Mouse (Mus musculus) C2C12 (cell line): ENCODE data around the gene Ccdc42. TPM values are rescaled to one million over a fixed set of nuclear protein-coding genes. Genes with fewer than 3 reads are reported as not detected.

Source experiments
- H3K27me3 ChIP-seq: one replicate; pipeline ENCODE4 v1.6.1; 2011; ENCODE audit not compliant: control insufficient read depth, insufficient read depth, insufficient read length
- H3K36me3 ChIP-seq: one replicate; pipeline ENCODE4 v1.6.1; 2011; ENCODE audit not compliant: control insufficient read depth, insufficient read depth
- H3K4me3 ChIP-seq: one replicate; pipeline ENCODE4 v1.5.1; 2011; ENCODE audit warnings: mild to moderate bottlenecking, control low read depth; ENCODE audit not compliant: poor library complexity, insufficient read depth, severe bottlenecking
- H3K79me2 ChIP-seq: one replicate; pipeline ENCODE4 v1.6.1; 2011; ENCODE audit not compliant: control insufficient read depth, insufficient read depth
- H3K79me3 ChIP-seq: one replicate; pipeline ENCODE4 v1.6.1; 2011; ENCODE audit warnings: low read depth, control low read depth
- H3ac ChIP-seq: one replicate; pipeline ENCODE3; 2011; ENCODE audit warnings: low read depth; ENCODE audit not compliant: control insufficient read depth, insufficient read length
- CEBPB ChIP-seq: IDR thresholded peaks from one replicate; pipeline ENCODE4 v1.6.1; 2011; ENCODE audit warnings: low read depth, mild to moderate bottlenecking, control low read depth, moderate library complexity
- CTCF ChIP-seq: IDR thresholded peaks from one replicate; pipeline ENCODE4 v1.5.1; 2011; ENCODE audit not compliant: control insufficient read depth, insufficient read depth, insufficient read length
- FOSL1 ChIP-seq: IDR thresholded peaks from one replicate; pipeline ENCODE4 v1.8.0; 2011; ENCODE audit warnings: mild to moderate bottlenecking, low read length; ENCODE audit not compliant: poor library complexity, insufficient read depth, severe bottlenecking
- MAX ChIP-seq: IDR thresholded peaks from one replicate; pipeline ENCODE4 v1.6.1; 2011; ENCODE audit warnings: mild to moderate bottlenecking, control low read depth
- MYOD1 ChIP-seq: IDR thresholded peaks from one replicate; pipeline ENCODE4 v1.6.1; 2011; ENCODE audit warnings: low read depth; ENCODE audit not compliant: control insufficient read depth, insufficient read length
- MYOG ChIP-seq: IDR thresholded peaks from one replicate; pipeline ENCODE4 v1.6.1; 2011; ENCODE audit not compliant: control insufficient read depth, insufficient read length; ENCODE audit errors: extremely low read depth
- USF1 ChIP-seq: IDR thresholded peaks from one replicate; pipeline ENCODE4 v1.6.1; 2011; ENCODE audit warnings: low read depth, mild to moderate bottlenecking, control low read depth, moderate library complexity
- polyA plus RNA-seq: library from polyadenylated mRNA; unstranded; fragments of >200 nt; fragmentation: generic; extraction: Trizol; gene quantifications from one replicate; pipeline ENCODE4 v1.2.1, GENCODE M21; 2012; ENCODE audit warnings: missing spikeins

Ccdc42 gene
- polyA plus RNA-seq, 1 experiment = not detected

DNA sequence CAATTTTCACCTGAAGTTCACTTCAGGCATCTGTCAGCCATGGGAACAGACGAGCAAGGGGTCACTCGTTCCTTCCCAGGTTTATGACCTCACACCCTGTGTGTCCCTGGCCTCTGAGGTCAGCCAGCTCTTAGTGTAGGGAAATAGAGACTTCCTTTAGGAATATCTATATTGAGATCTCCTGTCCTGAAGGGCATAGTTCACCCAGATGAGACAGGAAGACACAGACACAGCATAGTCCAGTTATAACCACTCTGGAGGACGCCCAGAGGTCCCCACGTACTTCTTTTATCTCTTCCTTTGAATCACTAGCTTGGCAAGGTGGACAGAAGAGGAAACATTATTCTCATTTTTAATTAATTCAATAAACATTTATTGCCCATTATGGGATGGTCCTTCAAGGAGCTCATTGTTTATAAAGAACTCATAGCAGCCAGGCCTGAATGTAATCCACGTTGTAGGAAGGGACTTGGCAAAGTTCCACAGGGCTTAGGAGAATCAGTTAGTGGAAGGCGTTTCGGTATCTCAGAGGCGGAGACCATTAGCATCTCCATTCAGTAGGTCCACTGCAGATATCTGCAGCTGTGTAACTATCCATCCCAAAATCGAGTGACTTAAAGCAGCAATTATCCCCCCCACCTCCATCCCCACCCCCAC lies 23.2 kb downstream of the Ccdc42 start:
- Histone ChIP-seq H3K36me3 (no peaks in the 10 kb centered on the region), H3ac (no peak overlapping the region), H3K27me3 (no peaks in the 10 kb centered on the region), H3K79me2 (no peaks in the 10 kb centered on the region), H3K79me3 (no peaks in the 10 kb centered on the region), H3K4me3 (no peak overlapping the region)
- TF ChIP-seq MYOG (no peak), FOSL1 (no peak), USF1 (no peak), MYOD1 (no peak), CEBPB (no peak), CTCF (no peak), MAX (no peak)

DNA sequence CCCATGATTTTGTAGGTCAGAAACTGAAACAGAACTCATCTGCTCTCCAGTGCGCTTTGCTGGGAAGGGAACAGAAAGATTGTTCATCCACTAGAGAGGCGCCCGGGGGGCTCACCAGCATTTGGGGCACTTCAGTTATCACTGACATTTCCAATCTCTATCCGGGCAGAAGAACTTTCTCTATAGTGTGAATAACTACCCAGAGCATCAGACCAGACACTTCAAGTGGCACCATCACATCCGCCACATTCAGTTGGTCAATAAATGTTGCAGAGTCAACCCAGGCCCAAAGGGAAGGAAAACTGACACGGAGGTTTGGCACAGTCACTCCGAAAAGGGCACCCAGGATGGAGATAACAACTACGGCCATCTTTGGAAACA lies 23.7 kb downstream of the Ccdc42 start:
- Histone ChIP-seq H3K4me3 (no peak overlapping the region), H3K79me2 (no peaks in the 10 kb centered on the region), H3ac (no peak overlapping the region), H3K79me3 (no peaks in the 10 kb centered on the region), H3K27me3 (no peaks in the 10 kb centered on the region), H3K36me3 (no peaks in the 10 kb centered on the region)
- TF ChIP-seq CTCF (no peak), USF1 (no peak), MYOG (no peak), CEBPB (no peak), MYOD1 (no peak), MAX (no peak), FOSL1 (no peak)

- Histone ChIP-seq H3K4me3 (no peak overlapping the region), H3K36me3 (no peaks in the 10 kb centered on the region), H3K79me2 (no peaks in the 10 kb centered on the region), H3K27me3 (no peaks in the 10 kb centered on the region), H3K79me3 (no peaks in the 10 kb centered on the region), H3ac (no peak overlapping the region)
- TF ChIP-seq USF1 (no peak), CEBPB (no peak), CTCF (no peak)
Observed at GRCm38 (mm10) chr11:68613071-68613711, 26.4 kb downstream of the Ccdc42 start.

DNA sequence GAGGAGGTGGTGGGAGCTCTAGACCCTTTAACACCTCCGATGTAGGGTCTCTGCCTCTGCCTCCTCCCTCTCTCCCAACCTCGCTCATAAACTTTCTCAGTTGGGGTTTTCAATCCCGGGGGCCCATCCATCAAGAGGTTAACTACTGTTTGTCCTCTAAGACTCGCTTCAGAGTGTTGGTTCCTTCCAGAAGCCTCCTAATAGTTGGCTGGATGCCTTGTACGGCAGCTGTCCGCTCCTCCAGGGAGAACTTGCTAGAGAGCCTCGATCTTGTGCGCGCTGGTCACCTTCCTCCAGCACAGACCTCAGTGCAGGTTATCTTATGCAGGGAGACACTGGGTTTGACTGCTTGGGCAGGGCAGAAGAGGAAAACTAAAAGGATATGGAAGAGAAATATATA lies 35.9 kb downstream of the Ccdc42 start:
- Histone ChIP-seq H3K27me3 (no peaks in the 10 kb centered on the region), H3K79me3 (no peaks in the 10 kb centered on the region), H3K79me2 (no peaks in the 10 kb centered on the region), H3K4me3 (no peak overlapping the region), H3ac (no peak overlapping the region), H3K36me3 (no peaks in the 10 kb centered on the region)
- TF ChIP-seq USF1 (no peak), CEBPB (no peak), MYOD1 (no peak), CTCF (no peak)

GRCm38 (mm10) chr11:68623225-68623870 lies 36.5 kb downstream of the Ccdc42 start:
- no peaks in the 10 kb centered on the region for H3K27me3 ChIP-seq
- no peak for TF ChIP-seq MYOG
- TF ChIP-seq CEBPB = peak; percentile 53
- no peak overlapping the region for H3K4me3 ChIP-seq
- no peaks in the 10 kb centered on the region for H3K79me3 ChIP-seq
- H3K36me3 ChIP-seq = no peaks in the 10 kb centered on the region
- H3ac ChIP-seq = peak overlapping the region; percentile 25
- H3K79me2 ChIP-seq = no peaks in the 10 kb centered on the region

DNA sequence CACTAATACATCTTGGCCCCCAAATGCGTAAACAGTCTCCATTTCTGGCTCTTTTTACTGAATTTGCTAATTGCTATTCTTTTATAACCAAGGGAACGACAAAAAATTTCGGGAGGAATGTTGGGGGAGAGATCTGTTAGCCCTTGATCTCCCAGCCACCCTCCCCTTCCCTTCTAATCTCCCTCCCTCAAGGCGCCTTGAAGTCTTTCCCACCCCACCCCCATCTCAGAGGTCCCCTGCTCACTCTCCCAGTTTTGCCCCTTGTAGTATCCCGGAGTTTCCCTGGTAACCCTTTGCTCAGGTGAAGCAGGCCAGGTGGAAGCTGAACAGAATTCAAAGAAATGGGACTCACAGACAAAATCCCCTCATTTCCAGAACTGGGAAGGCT lies 37.0 kb downstream of the Ccdc42 start:
- peak overlapping the region; percentile 30 for H3ac ChIP-seq
- no peaks in the 10 kb centered on the region for H3K79me3 ChIP-seq
- TF ChIP-seq MYOD1 = no peak
- TF ChIP-seq MYOG = no peak
- no peak for TF ChIP-seq MAX
- no peak for TF ChIP-seq USF1
- TF ChIP-seq FOSL1 = no peak
- TF ChIP-seq CTCF = no peak
- no peak for TF ChIP-seq CEBPB
- H3K27me3 ChIP-seq = no peaks in the 10 kb centered on the region
- H3K36me3 ChIP-seq = no peaks in the 10 kb centered on the region
- no peak overlapping the region for H3K4me3 ChIP-seq
- H3K79me2 ChIP-seq = no peaks in the 10 kb centered on the region
